Mouse (Mus musculus) E14TG2a.4 (cell line): Measurements from ENCODE around the gene BC016579.
A peak's percentile ranks its signal among the peaks of the same experiment; 100 is the strongest.

Experiments
- H3K27me3 ChIP-seq: 2 replicates; pipeline ENCODE4 v1.6.1; 2014; ENCODE audit warnings: low read length, control low read depth; ENCODE audit not compliant: insufficient read depth
- H3K36me3 ChIP-seq: 2 replicates; pipeline ENCODE4 v1.6.1; 2014; ENCODE audit warnings: low read length, control low read depth; ENCODE audit not compliant: insufficient read depth
- H3K4me1 ChIP-seq: replicated peaks from 2 replicates; pipeline ENCODE4 v1.6.1; 2014; ENCODE audit warnings: low read depth, low read length, control low read depth
- H3K4me3 ChIP-seq: replicated peaks from 2 replicates; pipeline ENCODE4 v1.5.1; 2014; ENCODE audit warnings: mild to moderate bottlenecking, low read length
- H3K9me3 ChIP-seq: 2 replicates; pipeline ENCODE4 v1.6.1; 2014; ENCODE audit warnings: low read length, control low read depth
- CTCF ChIP-seq: conservative IDR thresholded peaks from 2 replicates; pipeline ENCODE4 v1.5.1; 2014; ENCODE audit warnings: low read length
- NANOG ChIP-seq: IDR thresholded peaks from 2 replicates; pipeline ENCODE4 v1.6.1; 2014; ENCODE audit warnings: borderline replicate concordance, low read length, mixed read lengths
- POU5F1 ChIP-seq: IDR thresholded peaks from 2 replicates; pipeline ENCODE4 v1.6.1; 2014; ENCODE audit warnings: low read length, borderline replicate concordance

BC016579 gene

GRCm38 (mm10) chr16:45613247-45613646, 40.6 kb downstream of the BC016579 start:
- no peaks in the 10 kb centered on the region for H3K36me3 ChIP-seq
- no peaks in the 10 kb centered on the region for H3K27me3 ChIP-seq
- H3K4me1 ChIP-seq: peaks cover 13% of the 10 kb centered on the region; the same call in 1 of the 2 replicates
- no peak overlapping the region for H3K4me3 ChIP-seq
- H3K9me3 ChIP-seq: no peaks in the 10 kb centered on the region
- TF ChIP-seq POU5F1 (no peak), NANOG (peak; percentile 78; the same call in 1 of the 2 replicates), CTCF (no peak)

- H3K27me3 ChIP-seq: no peaks in the 10 kb centered on the region
- H3K4me3 ChIP-seq: no peak within 1 kb of the TSS
- TF ChIP-seq NANOG: no peak
- TF ChIP-seq CTCF: no peak
- no peak for TF ChIP-seq POU5F1
- no peaks in the 10 kb centered on the region for H3K36me3 ChIP-seq
- peaks cover 13% of the 10 kb centered on the region; the same call in 1 of the 2 replicates for H3K4me1 ChIP-seq
- H3K9me3 ChIP-seq: no peaks in the 10 kb centered on the region
Observed at GRCm38 (mm10) chr16:45610267-45610666, 43.6 kb downstream of the BC016579 start, which contains the start of gene Gcsam. Gene Gcsam (plus strand): TSS chr16:45610380.

GRCm38 (mm10) chr16:45609300-45609699, 44.6 kb downstream of the BC016579 start:
- peaks cover 13% of the 10 kb centered on the region; the same call in 1 of the 2 replicates for H3K4me1 ChIP-seq
- no peaks in the 10 kb centered on the region for H3K36me3 ChIP-seq
- H3K9me3 ChIP-seq: no peaks in the 10 kb centered on the region
- H3K27me3 ChIP-seq: no peaks in the 10 kb centered on the region
- H3K4me3 ChIP-seq: no peak overlapping the region
- TF ChIP-seq CTCF: peak; percentile 49
- no peak for TF ChIP-seq POU5F1
- TF ChIP-seq NANOG: no peak

GRCm38 (mm10) chr16:45608481-45608954, 45.4 kb downstream of the BC016579 start:
- Histone ChIP-seq H3K4me3 (no peak overlapping the region), H3K9me3 (no peaks in the 10 kb centered on the region), H3K36me3 (no peaks in the 10 kb centered on the region), H3K4me1 (peaks cover 13% of the 10 kb centered on the region; the same call in 1 of the 2 replicates), H3K27me3 (no peaks in the 10 kb centered on the region)
- TF ChIP-seq CTCF (peak; percentile 28; the same call in 1 of the 2 replicates), NANOG (no peak)

- H3K9me3 ChIP-seq: no peaks in the 10 kb centered on the region
- H3K27me3 ChIP-seq: no peaks in the 10 kb centered on the region
- H3K36me3 ChIP-seq: no peaks in the 10 kb centered on the region
- no peak overlapping the region for H3K4me3 ChIP-seq
- H3K4me1 ChIP-seq: no peaks in the 10 kb centered on the region
- TF ChIP-seq NANOG: no peak
- no peak for TF ChIP-seq POU5F1
- no peak for TF ChIP-seq CTCF
Observed at GRCm38 (mm10) chr16:45595494-45595893, 58.4 kb downstream of the BC016579 start.

GRCm38 (mm10) chr16:45593656-45594055, 60.2 kb downstream of the BC016579 start:
- H3K4me1 ChIP-seq: no peaks in the 10 kb centered on the region
- TF ChIP-seq POU5F1 (no peak), CTCF (no peak), NANOG (no peak)
- no peaks in the 10 kb centered on the region; the same call in 1 of the 2 replicates for H3K27me3 ChIP-seq
- no peaks in the 10 kb centered on the region for H3K36me3 ChIP-seq
- no peaks in the 10 kb centered on the region for H3K9me3 ChIP-seq
- no peak overlapping the region for H3K4me3 ChIP-seq

GRCm38 (mm10) chr16:45582512-45582911, 71.4 kb downstream of the BC016579 start:
- Histone ChIP-seq H3K36me3 (no peaks in the 10 kb centered on the region), H3K4me3 (no peak overlapping the region), H3K9me3 (no peaks in the 10 kb centered on the region), H3K4me1 (no peaks in the 10 kb centered on the region), H3K27me3 (no peaks in the 10 kb centered on the region)
- TF ChIP-seq POU5F1 (no peak), CTCF (peak; percentile 20; the same call in 1 of the 2 replicates)

GRCm38 (mm10) chr16:45579883-45580282, 74.0 kb downstream of the BC016579 start:
- Histone ChIP-seq H3K4me3 (no peak overlapping the region), H3K4me1 (no peaks in the 10 kb centered on the region), H3K36me3 (no peaks in the 10 kb centered on the region), H3K9me3 (no peaks in the 10 kb centered on the region), H3K27me3 (no peaks in the 10 kb centered on the region)
- no peak for TF ChIP-seq NANOG
- TF ChIP-seq CTCF: peak; percentile 12
- no peak for TF ChIP-seq POU5F1
